Mouse (Mus musculus) ES-E14 (cell line): ENCODE results near the gene Cep131.

Source experiments
- ZC3H11A ChIP-seq: IDR thresholded peaks from 2 replicates; pipeline ENCODE4 v1.6.1; 2012; ENCODE audit warnings: low read depth, mild to moderate bottlenecking, inconsistent platforms, low read length, borderline replicate concordance
- ZNF384 ChIP-seq: IDR thresholded peaks from 2 replicates; pipeline ENCODE4 v1.6.1; 2012; ENCODE audit warnings: low read depth, low read length, inconsistent platforms

GRCm38 (mm10) chr11:120069261-120069660, 17.4 kb downstream of the Cep131 start:
- no peak for TF ChIP-seq ZC3H11A
- no peak for TF ChIP-seq ZNF384
